Mouse (Mus musculus) G1E-ER4 (cell line): ENCODE measurements around the gene Gtf2ird2. TPM values are rescaled to one million over a fixed set of nuclear protein-coding genes. Genes with fewer than 3 reads are reported as not detected.

Source experiments
- GATA1 ChIP-seq: IDR thresholded peaks from one replicate; pipeline ENCODE4 v1.8.0; 2012; ENCODE audit warnings: low read length, inconsistent platforms
- polyA plus RNA-seq: library from polyadenylated mRNA; stranded (reverse); fragments of >175 nt; gene quantifications from 2 replicates; pipeline ENCODE4 v1.2.3, GENCODE M21; 2012

The Gtf2ird2 gene
- polyA plus RNA-seq, 1 experiment: 3.7 TPM

GRCm38 (mm10) chr5:134225110-134225901, 41.5 kb downstream of the Gtf2ird2 start:
- no peak for TF ChIP-seq GATA1

GRCm38 (mm10) chr5:134226946-134227345, 43.1 kb downstream of the Gtf2ird2 start:
- TF ChIP-seq GATA1: no peak

- TF ChIP-seq GATA1: no peak
Measured at GRCm38 (mm10) chr5:134227574-134228248, 43.9 kb downstream of the Gtf2ird2 start.

GRCm38 (mm10) chr5:134228249-134228638, 44.4 kb downstream of the Gtf2ird2 start:
- no peak for TF ChIP-seq GATA1

GRCm38 (mm10) chr5:134229391-134229790, 45.6 kb downstream of the Gtf2ird2 start, which contains the start of gene Ncf1:
TSS of gene Ncf1 (minus strand) at chr5:134229625.
- TF ChIP-seq GATA1: no peak

- TF ChIP-seq GATA1: no peak
Measured at GRCm38 (mm10) chr5:134231376-134231775, 47.6 kb downstream of the Gtf2ird2 start.

GRCm38 (mm10) chr5:134232111-134232510, 48.3 kb downstream of the Gtf2ird2 start:
- no peak for TF ChIP-seq GATA1

- TF ChIP-seq GATA1: no peak
Measured at GRCm38 (mm10) chr5:134232568-134232967, 48.7 kb downstream of the Gtf2ird2 start.

GRCm38 (mm10) chr5:134233244-134233651, 49.4 kb downstream of the Gtf2ird2 start:
- no peak for TF ChIP-seq GATA1

GRCm38 (mm10) chr5:134234205-134234604, 50.4 kb downstream of the Gtf2ird2 start:
- no peak for TF ChIP-seq GATA1

GRCm38 (mm10) chr5:134235111-134235510, 51.3 kb downstream of the Gtf2ird2 start:
- no peak for TF ChIP-seq GATA1

GRCm38 (mm10) chr5:134236241-134236640, 52.4 kb downstream of the Gtf2ird2 start:
- no peak for TF ChIP-seq GATA1

- TF ChIP-seq GATA1: no peak
Measured at GRCm38 (mm10) chr5:134236796-134237195, 53.0 kb downstream of the Gtf2ird2 start.

- TF ChIP-seq GATA1: no peak
Measured at GRCm38 (mm10) chr5:134237508-134237907, 53.7 kb downstream of the Gtf2ird2 start.

GRCm38 (mm10) chr5:134237936-134238760, 54.3 kb downstream of the Gtf2ird2 start:
- no peak for TF ChIP-seq GATA1

- TF ChIP-seq GATA1: no peak
Measured at GRCm38 (mm10) chr5:134241831-134242230, 58.0 kb downstream of the Gtf2ird2 start.
